Mouse (Mus musculus): ENCODE results near the gene Pigp. TPM values are rescaled to one million over a fixed set of nuclear protein-coding genes. Genes with fewer than 3 reads are reported as not detected.
A peak's percentile ranks its signal among the peaks of the same experiment; 100 is the strongest.
"Not testable (repeated sequence)": the region's sequence is repeated elsewhere in the genome, so short reads cannot be mapped to it uniquely, and the experiment has no call there.

The Pigp gene
- polyA plus RNA-seq, 1 experiment from 2014 or later, result 110 TPM

GRCm38 (mm10) chr16:94356046-94356445, 15.6 kb downstream of the Pigp start:
- no peak overlapping the region for H3K9ac ChIP-seq
- no peak overlapping the region for H3K27ac ChIP-seq
- no peak overlapping the region for H3K4me2 ChIP-seq
- no peaks in the 10 kb centered on the region for H3K4me1 ChIP-seq
- 75% methylated on average over 7 of the region's 7 CpGs for WGBS
- no peaks in the 10 kb centered on the region for H3K36me3 ChIP-seq (replicated peaks)
- no peaks in the 10 kb centered on the region for H3K27me3 ChIP-seq (replicated peaks)
- no peak for ATAC-seq (replicated peaks)
- H3K9me3 ChIP-seq, result no peaks in the 10 kb centered on the region
- H3K4me3 ChIP-seq, result no peak overlapping the region

DNA sequence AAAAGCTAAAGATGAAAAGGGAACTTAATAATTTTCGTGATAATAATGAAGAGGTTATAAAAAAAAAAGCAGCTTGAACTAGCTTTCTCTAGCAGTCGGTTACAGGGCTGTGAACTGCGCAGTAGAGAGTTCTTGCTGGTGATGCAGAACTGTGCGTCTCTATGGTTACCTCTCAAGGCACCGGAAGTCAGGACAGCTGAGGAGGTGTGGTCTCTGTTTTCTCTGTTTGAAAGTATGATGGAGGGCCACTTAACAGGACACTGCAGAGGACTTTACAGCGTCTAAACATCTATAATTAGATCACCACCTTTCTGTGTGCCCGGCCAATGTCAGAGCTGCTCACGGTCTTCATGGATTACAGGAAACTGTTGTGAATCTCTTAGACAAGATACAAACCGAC, 17.2 kb downstream of the Pigp start:
- Histone ChIP-seq H3K4me2 (no peak overlapping the region), H3K27ac (no peak overlapping the region), H3K4me1 (peaks cover 6% of the 10 kb centered on the region; the same call in 1 of the 2 replicates), H3K36me3 (replicated peaks) (no peaks in the 10 kb centered on the region), H3K9me3 (no peaks in the 10 kb centered on the region), H3K4me3 (no peak overlapping the region), H3K9ac (no peak overlapping the region), H3K27me3 (replicated peaks) (no peaks in the 10 kb centered on the region)
- WGBS, result 55% methylated on average over 9 of the region's 9 CpGs
- ATAC-seq (replicated peaks), result 0 out of 2 replicates have a peak, but pooled peaks have one; percentile 54

GRCm38 (mm10) chr16:94350287-94350677, 21.4 kb downstream of the Pigp start:
- 70% methylated on average over 10 of the region's 10 CpGs for WGBS
- ATAC-seq (replicated peaks), result no peak
- Histone ChIP-seq H3K27ac (no peak overlapping the region), H3K4me3 (no peak overlapping the region), H3K4me2 (no peak overlapping the region), H3K27me3 (replicated peaks) (no peaks in the 10 kb centered on the region), H3K9ac (no peak overlapping the region), H3K9me3 (no peaks in the 10 kb centered on the region), H3K4me1 (peaks cover 6% of the 10 kb centered on the region; the same call in 1 of the 2 replicates), H3K36me3 (replicated peaks) (no peaks in the 10 kb centered on the region)

GRCm38 (mm10) chr16:94349588-94350286, 21.9 kb downstream of the Pigp start:
- no peak for ATAC-seq (replicated peaks)
- H3K4me3 ChIP-seq, result no peak overlapping the region
- H3K9ac ChIP-seq, result no peak overlapping the region
- peaks cover 6% of the 10 kb centered on the region; the same call in 1 of the 2 replicates for H3K4me1 ChIP-seq
- WGBS, result 68% methylated on average over 11 of the region's 11 CpGs
- no peaks in the 10 kb centered on the region for H3K27me3 ChIP-seq (replicated peaks)
- H3K4me2 ChIP-seq, result no peak overlapping the region
- no peak overlapping the region for H3K27ac ChIP-seq
- no peaks in the 10 kb centered on the region for H3K36me3 ChIP-seq (replicated peaks)
- no peaks in the 10 kb centered on the region for H3K9me3 ChIP-seq

- ATAC-seq (replicated peaks), result no peak
- WGBS, result 87% methylated on average over 2 of the region's 2 CpGs
Observed at GRCm38 (mm10) chr16:94348779-94349178, 22.9 kb downstream of the Pigp start.

GRCm38 (mm10) chr16:94347080-94347731, 24.4 kb downstream of the Pigp start:
- Histone ChIP-seq H3K9me3 (no peaks in the 10 kb centered on the region), H3K27me3 (replicated peaks) (no peaks in the 10 kb centered on the region), H3K4me2 (no peak overlapping the region), H3K4me1 (peaks cover 6% of the 10 kb centered on the region; the same call in 1 of the 2 replicates), H3K27ac (no peak overlapping the region), H3K36me3 (replicated peaks) (no peaks in the 10 kb centered on the region), H3K9ac (no peak overlapping the region), H3K4me3 (no peak overlapping the region)
- no peak for ATAC-seq (replicated peaks)
- WGBS, result 80% methylated on average over 7 of the region's 7 CpGs

More at GRCm38 (mm10) chr16:94348779-94349178, 22.9 kb downstream of the Pigp start:
- Histone ChIP-seq H3K9ac (no peak overlapping the region), H3K4me2 (no peak overlapping the region), H3K4me1 (peaks cover 6% of the 10 kb centered on the region; the same call in 1 of the 2 replicates), H3K4me3 (no peak overlapping the region), H3K27ac (no peak overlapping the region), H3K36me3 (replicated peaks) (no peaks in the 10 kb centered on the region), H3K9me3 (no peaks in the 10 kb centered on the region), H3K27me3 (replicated peaks) (no peaks in the 10 kb centered on the region)

GRCm38 (mm10) chr16:94345733-94346132, 25.9 kb downstream of the Pigp start:
- WGBS, result 86% methylated on average over 1 of the region's 1 CpGs
- ATAC-seq (replicated peaks), result no peak
- Histone ChIP-seq H3K4me1 (peaks cover 6% of the 10 kb centered on the region; the same call in 1 of the 2 replicates), H3K27ac (no peak overlapping the region), H3K27me3 (replicated peaks) (no peaks in the 10 kb centered on the region), H3K9me3 (no peaks in the 10 kb centered on the region), H3K4me3 (no peak overlapping the region), H3K36me3 (replicated peaks) (no peaks in the 10 kb centered on the region), H3K9ac (no peak overlapping the region), H3K4me2 (no peak overlapping the region)

DNA sequence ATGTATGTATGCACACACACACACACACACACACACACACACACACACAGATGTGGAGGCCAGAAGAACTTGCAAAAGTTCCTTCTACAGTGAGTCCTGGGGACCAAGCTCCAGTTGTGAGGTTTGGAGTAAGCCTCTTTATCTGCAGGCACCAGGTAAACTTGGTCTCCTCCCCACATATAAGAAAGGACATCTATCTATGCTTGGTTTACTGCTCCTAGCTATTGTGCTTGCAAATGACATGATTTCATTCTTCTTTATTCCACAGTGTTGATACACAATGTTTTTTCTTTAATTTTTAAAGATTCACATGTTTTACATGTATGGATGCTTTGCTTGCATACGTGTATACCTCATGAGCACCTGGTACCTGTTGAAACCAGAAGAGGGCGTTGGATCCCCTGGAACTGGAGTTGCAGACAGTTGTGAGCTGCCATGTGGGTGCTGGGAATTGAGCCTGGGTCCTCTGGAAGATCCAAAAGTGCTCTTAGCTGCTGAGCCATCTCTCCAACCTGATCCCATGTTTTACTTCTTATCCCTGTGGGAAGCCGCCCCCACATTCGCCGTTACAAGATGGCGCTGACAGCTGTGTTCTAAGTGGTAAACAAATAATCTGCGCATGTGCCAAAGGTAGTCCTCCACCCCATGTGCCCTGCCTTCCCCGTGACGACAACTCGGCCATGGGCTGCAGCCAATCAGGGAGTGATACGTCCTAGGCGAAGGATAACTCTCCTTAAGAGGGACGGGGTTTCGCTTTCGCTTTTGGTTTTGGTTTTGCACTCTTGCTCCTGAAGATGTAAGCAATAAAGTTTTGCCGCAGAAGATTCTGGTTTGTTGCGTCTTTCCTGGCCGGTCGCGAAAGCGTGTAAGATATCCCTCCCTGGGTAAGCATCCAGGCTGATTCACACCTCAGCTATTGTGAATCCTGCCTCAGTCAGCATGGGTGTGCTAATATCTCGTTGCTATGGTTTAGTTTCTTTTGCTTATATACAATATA, 32.2 kb downstream of the Pigp start:
- 93% methylated on average over 22 of the region's 22 CpGs for WGBS
- H3K4me1 ChIP-seq, result not testable (repeated sequence)

GRCm38 (mm10) chr16:94335656-94336055, 36.0 kb downstream of the Pigp start:
- WGBS, result 54% methylated on average over 5 of the region's 5 CpGs
- no peak for ATAC-seq (replicated peaks)

More for the DNA sequence above, 32.2 kb downstream of the Pigp start:
- not testable (repeated sequence) for H3K27ac ChIP-seq; H3K4me3 ChIP-seq; H3K9ac ChIP-seq; H3K36me3 ChIP-seq (replicated peaks); ATAC-seq (replicated peaks); H3K27me3 ChIP-seq (replicated peaks); H3K9me3 ChIP-seq; H3K4me2 ChIP-seq

GRCm38 (mm10) chr16:94331886-94332252, 39.8 kb downstream of the Pigp start:
- H3K36me3 ChIP-seq (replicated peaks), result no peaks in the 10 kb centered on the region
- no peak overlapping the region for H3K4me2 ChIP-seq
- peaks cover 23% of the 10 kb centered on the region for H3K4me1 ChIP-seq
- H3K27me3 ChIP-seq (replicated peaks), result peaks cover 30% of the 10 kb centered on the region
- H3K9ac ChIP-seq, result no peak overlapping the region
- no peak for ATAC-seq (replicated peaks)
- WGBS, result 65% methylated on average over 5 of the region's 5 CpGs
- H3K4me3 ChIP-seq, result no peak overlapping the region
- no peaks in the 10 kb centered on the region for H3K9me3 ChIP-seq
- H3K27ac ChIP-seq, result no peak overlapping the region

More at GRCm38 (mm10) chr16:94335656-94336055, 36.0 kb downstream of the Pigp start:
- no peak overlapping the region for H3K4me3 ChIP-seq
- H3K27me3 ChIP-seq (replicated peaks), result no peaks in the 10 kb centered on the region
- H3K4me2 ChIP-seq, result no peak overlapping the region
- no peaks in the 10 kb centered on the region for H3K4me1 ChIP-seq
- H3K27ac ChIP-seq, result no peak overlapping the region
- no peak overlapping the region for H3K9ac ChIP-seq
- no peaks in the 10 kb centered on the region for H3K9me3 ChIP-seq
- H3K36me3 ChIP-seq (replicated peaks), result no peaks in the 10 kb centered on the region

DNA sequence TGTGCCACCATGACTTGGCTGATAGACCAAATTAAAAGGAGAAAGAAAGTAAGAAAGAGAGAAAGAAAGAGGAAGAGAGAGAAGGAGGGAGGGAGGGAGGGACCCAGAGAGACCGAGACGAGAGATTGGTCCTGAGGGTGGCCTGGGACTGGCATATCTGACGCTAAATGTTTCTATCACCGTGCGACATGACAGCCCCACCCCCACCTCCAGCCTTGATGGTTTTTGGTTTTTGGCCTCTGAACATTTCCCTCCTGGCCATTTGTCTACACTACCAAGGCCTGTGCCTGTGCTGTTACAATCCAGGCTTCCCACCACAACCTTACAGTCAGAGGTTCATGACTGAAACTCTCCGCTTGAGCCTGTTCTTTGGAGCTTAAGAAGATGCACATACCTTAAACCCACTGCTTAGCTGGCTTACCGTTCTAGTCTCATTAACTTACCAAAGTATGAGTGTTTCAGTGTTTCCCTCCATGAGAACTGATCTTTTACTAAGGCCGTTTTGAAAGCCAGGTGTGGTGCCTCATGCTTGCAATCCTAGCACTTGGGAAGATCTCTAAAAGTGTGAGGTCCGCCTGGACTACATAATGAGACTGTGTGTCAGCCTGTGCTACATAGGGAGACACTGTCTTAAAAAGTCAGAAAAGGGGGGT, 40.3 kb downstream of the Pigp start:
- no peak overlapping the region for H3K27ac ChIP-seq
- ATAC-seq (replicated peaks), result no peak
- WGBS, result 81% methylated on average over 9 of the region's 9 CpGs
- H3K9me3 ChIP-seq, result no peaks in the 10 kb centered on the region
- no peaks in the 10 kb centered on the region for H3K36me3 ChIP-seq (replicated peaks)
- H3K4me2 ChIP-seq, result no peak overlapping the region
- peaks cover 23% of the 10 kb centered on the region for H3K4me1 ChIP-seq
- H3K4me3 ChIP-seq, result no peak overlapping the region
- H3K27me3 ChIP-seq (replicated peaks), result peaks cover 33% of the 10 kb centered on the region
- no peak overlapping the region for H3K9ac ChIP-seq
